Mouse (Mus musculus) olfactory bulb, adult 2 months (tissue): ENCODE data around the gene Oard1.

Source experiments
- CTCF ChIP-seq: fragments of 200-500 bp; IDR thresholded peaks from 2 replicates; pipeline ENCODE4 v1.5.1; 2012; ENCODE audit warnings: low read depth, mild to moderate bottlenecking, low read length, moderate library complexity; ENCODE audit not compliant: insufficient read depth
- POLR2A ChIP-seq: fragments of 200-500 bp; IDR thresholded peaks from 2 replicates; pipeline ENCODE4 v1.6.1; 2012; ENCODE audit warnings: mild to moderate bottlenecking, low read depth, low read length, moderate library complexity; ENCODE audit not compliant: insufficient read depth

- TF ChIP-seq CTCF (no peak), POLR2A (no peak)
These were observed 20.4 kb upstream of the Oard1 start for GRCm38 (mm10) chr17:48389442-48389841.
